Mouse (Mus musculus) brain, embryonic 18.5 days (tissue): ENCODE measurements around the gene Cyp46a1.

Experiments used
- DNase-seq: peaks from one replicate; pipeline ENCODE4 v3.0.0-alpha.2; 2012; ENCODE audit warnings: low read depth, low spot score

The Cyp46a1 gene

GRCm38 (mm10) chr12:108333895-108334445 is at the start of gene Cyp46a1:
TSS of gene Cyp46a1 (plus strand) at chr12:108334381.
- peak; percentile 97 for DNase-seq

- DNase-seq: no peak
These were observed 49.5 kb upstream of the Cyp46a1 start for GRCm38 (mm10) chr12:108284455-108285224.

GRCm38 (mm10) chr12:108285225-108286011 is 48.8 kb upstream of the Cyp46a1 start:
- no peak for DNase-seq

- no peak for DNase-seq
These were observed 47.8 kb upstream of the Cyp46a1 start for GRCm38 (mm10) chr12:108286381-108286780.

- DNase-seq: no peak
These were observed 47.2 kb upstream of the Cyp46a1 start for GRCm38 (mm10) chr12:108287011-108287410.

- no peak for DNase-seq
These were observed 45.9 kb upstream of the Cyp46a1 start for GRCm38 (mm10) chr12:108288127-108288880.

GRCm38 (mm10) chr12:108292419-108292818 is 41.8 kb upstream of the Cyp46a1 start:
- no peak for DNase-seq

GRCm38 (mm10) chr12:108292957-108293356 is 41.2 kb upstream of the Cyp46a1 start:
- DNase-seq: no peak

- DNase-seq: no peak
These were observed 39.6 kb upstream of the Cyp46a1 start for GRCm38 (mm10) chr12:108294620-108295019.

GRCm38 (mm10) chr12:108297033-108297432 is 37.1 kb upstream of the Cyp46a1 start:
- DNase-seq: no peak

- no peak for DNase-seq
These were observed 33.2 kb upstream of the Cyp46a1 start for GRCm38 (mm10) chr12:108301006-108301405.

GRCm38 (mm10) chr12:108303778-108304365 is 30.3 kb upstream of the Cyp46a1 start:
- DNase-seq: no peak

GRCm38 (mm10) chr12:108305172-108305571 is 29.0 kb upstream of the Cyp46a1 start:
- no peak for DNase-seq

GRCm38 (mm10) chr12:108305812-108306794 is 28.1 kb upstream of the Cyp46a1 start, which contains the start of gene Hhipl1:
TSS of gene Hhipl1 (plus strand) at chr12:108306270.
- no peak for DNase-seq

- no peak for DNase-seq
These were observed 26.6 kb upstream of the Cyp46a1 start for GRCm38 (mm10) chr12:108307553-108307952.

GRCm38 (mm10) chr12:108308363-108308856 is 25.8 kb upstream of the Cyp46a1 start:
- DNase-seq: no peak

- no peak for DNase-seq
These were observed 24.9 kb upstream of the Cyp46a1 start for GRCm38 (mm10) chr12:108309116-108309794.

- no peak for DNase-seq
These were observed 24.1 kb upstream of the Cyp46a1 start for GRCm38 (mm10) chr12:108310041-108310440.

- no peak for DNase-seq
These were observed 23.6 kb upstream of the Cyp46a1 start for GRCm38 (mm10) chr12:108310456-108311027.
